Mouse (Mus musculus) spleen, adult 18-20 months (tissue): ENCODE measurements at regions not wholly inside any gene's neighbourhood (a gene's known extent, or its start where the extent isn't known, plus 50 kb on each side); places are given as distances from the start of the nearest gene placed in this dataset.
A peak's percentile ranks its signal among the peaks of the same experiment; 100 is the strongest.

Source experiments
- DNase-seq, 2 experiments: peaks; one replicate each; pipeline ENCODE4 v3.0.0; 2022; ENCODE audit warnings: mixed read lengths in 2 of 2

- DNase-seq, result no peak
Observed at GRCm38 (mm10) chr15:59171120-59171519, 282.0 kb downstream of the Gm49356 start.

- DNase-seq, result no peak
Observed at GRCm38 (mm10) chr15:59173452-59174245, 284.6 kb downstream of the Gm49356 start.

GRCm38 (mm10) chr15:59174246-59174751 lies 285.2 kb downstream of the Gm49356 start:
- no peak for DNase-seq

GRCm38 (mm10) chr15:59174893-59175531 lies 285.9 kb downstream of the Gm49356 start:
- no peak for DNase-seq

GRCm38 (mm10) chr15:59180076-59180475 lies 291.0 kb downstream of the Gm49356 start:
- no peak for DNase-seq

GRCm38 (mm10) chr15:59184461-59184860 lies 295.4 kb downstream of the Gm49356 start:
- DNase-seq, result no peak

- DNase-seq, result no peak
Observed at GRCm38 (mm10) chr15:59187566-59187965, 298.5 kb downstream of the Gm49356 start.

GRCm38 (mm10) chr15:59188371-59188770 lies 299.3 kb downstream of the Gm49356 start:
- DNase-seq, result no peak

GRCm38 (mm10) chr15:59190511-59190910 lies 301.4 kb downstream of the Gm49356 start:
- DNase-seq, result no peak

GRCm38 (mm10) chr15:59194421-59194820 lies 305.3 kb downstream of the Gm49356 start:
- no peak for DNase-seq

GRCm38 (mm10) chr15:59196351-59196750 lies 307.3 kb downstream of the Gm49356 start:
- no peak for DNase-seq

GRCm38 (mm10) chr15:59197455-59198391 lies 308.6 kb downstream of the Gm49356 start:
- no peak for DNase-seq

- DNase-seq, result no peak
Observed at GRCm38 (mm10) chr15:59201386-59201785, 312.3 kb downstream of the Gm49356 start.

GRCm38 (mm10) chr15:59201894-59202670 lies 313.0 kb downstream of the Gm49356 start:
- DNase-seq, result no peak

- no peak for DNase-seq
Observed at GRCm38 (mm10) chr15:59203097-59203849, 314.2 kb downstream of the Gm49356 start.

GRCm38 (mm10) chr15:59203850-59204625 lies 314.9 kb downstream of the Gm49356 start:
- DNase-seq, result peak in 1 of 2 experiments; percentile 16

GRCm38 (mm10) chr15:59205091-59205490 lies 316.0 kb downstream of the Gm49356 start:
- no peak for DNase-seq

GRCm38 (mm10) chr15:59205544-59205943 lies 316.4 kb downstream of the Gm49356 start:
- no peak for DNase-seq

- no peak for DNase-seq
Observed at GRCm38 (mm10) chr15:59206636-59207035, 317.5 kb downstream of the Gm49356 start.

- DNase-seq, result no peak
Observed at GRCm38 (mm10) chr15:59207976-59208375, 318.9 kb downstream of the Gm49356 start.
